Mouse (Mus musculus) left cerebral cortex, adult 8-10 months (tissue): ENCODE measurements around the gene Oaz2. TPM values are rescaled to one million over a fixed set of nuclear protein-coding genes. Genes with fewer than 3 reads are reported as not detected.
"Not testable (repeated sequence)": the region's sequence is repeated elsewhere in the genome, so short reads cannot be mapped to it uniquely, and the experiment has no call there.

ENCODE experiments used
- DNase-seq, 2 experiments: peaks; one replicate each; pipeline ENCODE4 v3.0.0; 2022; ENCODE audit warnings: low spot score in 2 of 2
- total RNA-seq, 4 experiments: library from RNA; stranded (reverse); gene quantifications; 2 replicates each; pipeline ENCODE4 v1.2.4; 2022

The Oaz2 gene
- total RNA-seq, 4 experiments from 2014 or later, result 221 to 258 (median 249) TPM

GRCm38 (mm10) chr9:65649997-65650396 lies 17.8 kb upstream of the Oaz2 start:
- no peak for DNase-seq

- not testable (repeated sequence) for DNase-seq
These were observed 15.8 kb upstream of the Oaz2 start for GRCm38 (mm10) chr9:65651957-65652356.

- no peak for DNase-seq
These were observed 14.1 kb upstream of the Oaz2 start for GRCm38 (mm10) chr9:65653741-65654140.

GRCm38 (mm10) chr9:65654700-65655237 lies 13.0 kb upstream of the Oaz2 start:
- no peak for DNase-seq

GRCm38 (mm10) chr9:65655540-65655939 lies 12.3 kb upstream of the Oaz2 start:
- no peak for DNase-seq

- no peak for DNase-seq
These were observed 10.6 kb upstream of the Oaz2 start for GRCm38 (mm10) chr9:65657218-65657617.

GRCm38 (mm10) chr9:65661029-65661428 lies 6.8 kb upstream of the Oaz2 start:
- no peak for DNase-seq

GRCm38 (mm10) chr9:65661493-65661892 lies 6.3 kb upstream of the Oaz2 start:
- no peak for DNase-seq

- DNase-seq, result no peak
These were observed 3.6 kb upstream of the Oaz2 start for GRCm38 (mm10) chr9:65664163-65664562.

GRCm38 (mm10) chr9:65666042-65666441 lies 1.8 kb upstream of the Oaz2 start:
- DNase-seq, result no peak

GRCm38 (mm10) chr9:65671431-65671931 lies 3.7 kb downstream of the Oaz2 start:
- DNase-seq, result no peak

GRCm38 (mm10) chr9:65672996-65673395 lies 5.2 kb downstream of the Oaz2 start:
- DNase-seq, result no peak

GRCm38 (mm10) chr9:65675461-65676357 lies 7.9 kb downstream of the Oaz2 start:
- DNase-seq, result no peak

- peak; percentile 88 to 95 for DNase-seq
These were observed 8.7 kb downstream of the Oaz2 start for GRCm38 (mm10) chr9:65676358-65677118.

GRCm38 (mm10) chr9:65677119-65677462 lies 9.3 kb downstream of the Oaz2 start:
- no peak for DNase-seq

GRCm38 (mm10) chr9:65679181-65679761 lies 11.5 kb downstream of the Oaz2 start:
- DNase-seq, result no peak

GRCm38 (mm10) chr9:65680938-65681633 lies 13.3 kb downstream of the Oaz2 start:
- no peak for DNase-seq

GRCm38 (mm10) chr9:65681634-65681940 lies 13.8 kb downstream of the Oaz2 start:
- no peak for DNase-seq

- no peak for DNase-seq
These were observed 14.4 kb downstream of the Oaz2 start for GRCm38 (mm10) chr9:65682183-65682582.

- no peak for DNase-seq
These were observed 15.2 kb downstream of the Oaz2 start for GRCm38 (mm10) chr9:65682994-65683393.

- no peak for DNase-seq
These were observed 16.9 kb downstream of the Oaz2 start for GRCm38 (mm10) chr9:65684704-65685103.
